Comparison of ENCODE assay signal across 28 mouse cellular contexts in genomic region chr16:87366445-87366844, GRCm38 (mm10). TPM values are rescaled to one million over a fixed set of nuclear protein-coding genes. Genes with fewer than 3 reads are reported as not detected.
DNase-seq lines count a peak whose midpoint lies in the region; ATAC-seq and TF ChIP-seq lines count a peak whose summit lies in the region.
"Had no signal": no experiment of that assay in that cellular context is flagged by ENCODE, and none has a peak within 500 bp of the region (broad histone marks: within the 10 kb centered on the region; RNA-seq: fewer than 3 reads in every experiment).

No protein-coding gene starts in this region.

- no peak overlapping the region for H3K4me2 ChIP-seq in kidney, embryonic 14.5 days (replicated peaks; ENCODE audit: low read depth, low read length)
- no peak overlapping the region for H3K4me2 ChIP-seq in kidney, postnatal 0 days (ENCODE audit: low read length)
- H3K4me2 ChIP-seq: embryonic facial prominence, embryonic 13.5 days; forebrain, embryonic 12.5 days; forebrain, embryonic 15.5 days; heart, embryonic 13.5 days; hindbrain, embryonic 12.5 days; hindbrain, embryonic 15.5 days had no signal

- no peak for TF ChIP-seq CTCF in kidney, postnatal 0 days (IDR thresholded peaks at IDR 0.05; ENCODE audit: low read depth)
- TF ChIP-seq CTCF in Patski (IDR thresholded peaks at IDR 0.05) = no peak

- POLR2A ChIA-PET in Patski (lab: Charles Lee) = interaction anchor here (0.8 kb wide), 1 partner anchor 16 kb away, joined by 3 read pairs; no protein-coding TSS in a partner anchor

- H3K9me3 ChIP-seq in heart, embryonic 10.5 days = no peaks in the 10 kb centered on the region
- H3K9me3 ChIP-seq in kidney, embryonic 14.5 days (ENCODE audit: control insufficient read depth, low read length) = no peaks in the 10 kb centered on the region
- no peaks in the 10 kb centered on the region for H3K9me3 ChIP-seq in kidney, postnatal 0 days (replicated peaks; ENCODE audit: low read length)
- H3K9me3 ChIP-seq: embryonic facial prominence, embryonic 10.5 days; embryonic facial prominence, embryonic 13.5 days; forebrain, embryonic 12.5 days; forebrain, embryonic 15.5 days; G1E; heart, embryonic 13.5 days; hindbrain, embryonic 12.5 days; hindbrain, embryonic 15.5 days had no signal

- peak; percentile 45; the same call in 1 of the 2 replicates for ATAC-seq in kidney, embryonic 14.5 days (ENCODE audit: low FRiP score, low TSS enrichment)
- ATAC-seq in kidney, postnatal 0 days (replicated peaks; ENCODE audit: low FRiP score, low read depth) = peak; percentile 76
- peak; percentile 46 for ATAC-seq in Patski
- ATAC-seq in CD4-positive, CD25-positive, alpha-beta regulatory T cell, adult 4 months = no peak
- ATAC-seq: forebrain, embryonic 15.5 days had no signal

- in situ Hi-C loops in Patski (cut with MboI; ENCODE audit: low pct_unique_long_range_greater_than_20kb) = no loop called here

- WGBS in heart, embryonic 10.5 days = 94% methylated on average over 6 of the region's 6 CpGs
- WGBS in kidney, embryonic 14.5 days = 90% methylated on average over 6 of the region's 6 CpGs
- 81% methylated on average over 6 of the region's 6 CpGs for WGBS in kidney, postnatal 0 days

- H3K9ac ChIP-seq in kidney, embryonic 14.5 days (ENCODE audit: low read depth, low read length) = no peak overlapping the region
- H3K9ac ChIP-seq in kidney, postnatal 0 days (ENCODE audit: low read depth, low read length) = no peak overlapping the region
- H3K9ac ChIP-seq: embryonic facial prominence, embryonic 13.5 days; forebrain, embryonic 12.5 days; forebrain, embryonic 15.5 days; heart, embryonic 13.5 days; hindbrain, embryonic 12.5 days; hindbrain, embryonic 15.5 days had no signal

- CTCF ChIA-PET in Patski (lab: Charles Lee) = no interaction called here

- H3K4me3 ChIP-seq in heart, embryonic 10.5 days = no peak overlapping the region
- no peak overlapping the region for H3K4me3 ChIP-seq in kidney, embryonic 14.5 days (ENCODE audit: low read length)
- H3K4me3 ChIP-seq in kidney, postnatal 0 days (replicated peaks; ENCODE audit: low read depth, low read length) = no peak overlapping the region
- H3K4me3 ChIP-seq: embryonic facial prominence, embryonic 10.5 days; embryonic facial prominence, embryonic 13.5 days; erythroblast, embryonic 14.5 days; forebrain, embryonic 12.5 days; forebrain, embryonic 15.5 days; heart, embryonic 13.5 days; hindbrain, embryonic 12.5 days; hindbrain, embryonic 15.5 days had no signal

- H3K27ac ChIP-seq in heart, embryonic 10.5 days = no peak overlapping the region
- H3K27ac ChIP-seq in kidney, embryonic 14.5 days (ENCODE audit: low read depth, low read length) = 0 out of 2 replicates have a peak overlapping the region, but pooled peaks have one; percentile 65
- H3K27ac ChIP-seq in kidney, postnatal 0 days = peak overlapping the region; percentile 77
- H3K27ac ChIP-seq: embryonic facial prominence, embryonic 10.5 days; embryonic facial prominence, embryonic 13.5 days; forebrain, embryonic 12.5 days; forebrain, embryonic 15.5 days; heart, embryonic 13.5 days; hindbrain, embryonic 12.5 days; hindbrain, embryonic 15.5 days had no signal

- peaks cover 67% of the 10 kb centered on the region for H3K36me3 ChIP-seq in heart, embryonic 10.5 days
- peaks cover 29% of the 10 kb centered on the region for H3K36me3 ChIP-seq in kidney, embryonic 14.5 days (ENCODE audit: control insufficient read depth, insufficient read depth, low read length)
- peaks cover 42% of the 10 kb centered on the region for H3K36me3 ChIP-seq in kidney, postnatal 0 days (ENCODE audit: insufficient read depth, low read length)

- H3K4me1 ChIP-seq in heart, embryonic 10.5 days = 0 out of 2 replicates have a peak, but pooled peaks cover 5% of the 10 kb centered on the region
- H3K4me1 ChIP-seq in kidney, embryonic 14.5 days (ENCODE audit: control insufficient read depth, insufficient read depth, low read length) = no peaks in the 10 kb centered on the region
- no peaks in the 10 kb centered on the region for H3K4me1 ChIP-seq in kidney, postnatal 0 days (replicated peaks; ENCODE audit: insufficient read depth, low read length)
- H3K4me1 ChIP-seq: embryonic facial prominence, embryonic 10.5 days; embryonic facial prominence, embryonic 13.5 days; forebrain, embryonic 12.5 days; forebrain, embryonic 15.5 days; hindbrain, embryonic 12.5 days; hindbrain, embryonic 15.5 days had no signal

- H3K27me3 ChIP-seq in heart, embryonic 10.5 days (ENCODE audit: insufficient read depth, poor library complexity, severe bottlenecking) = no peaks in the 10 kb centered on the region
- no peaks in the 10 kb centered on the region for H3K27me3 ChIP-seq in kidney, embryonic 14.5 days (ENCODE audit: control insufficient read depth, insufficient read depth, low read length)
- H3K27me3 ChIP-seq in kidney, postnatal 0 days (ENCODE audit: insufficient read depth, low read length) = no peaks in the 10 kb centered on the region
- H3K27me3 ChIP-seq in Patski = no peaks in the 10 kb centered on the region
- H3K27me3 ChIP-seq: CH12.LX; embryonic facial prominence, embryonic 13.5 days; forebrain, embryonic 12.5 days; forebrain, embryonic 15.5 days; heart, embryonic 13.5 days; hindbrain, embryonic 12.5 days; hindbrain, embryonic 15.5 days had no signal

- DNase-seq in heart, embryonic 10.5 days (ENCODE audit: low spot score) = peak; percentile 2
- DNase-seq in heart, postnatal 4 days = no peak
- no peak for DNase-seq in kidney, adult 11 months
- DNase-seq in kidney, postnatal 0 days (ENCODE audit: low spot score) = no peak
- DNase-seq in kidney, postnatal 36 days = no peak
- no peak for DNase-seq in Patski (ENCODE audit: low read depth, low spot score)
- DNase-seq: adrenal gland, adult 2 months; adrenal gland, postnatal 14 days; cerebellum, adult 11 months; cerebellum, adult 2 months; cerebellum, adult 9-11 months; cerebellum, postnatal 25 days; embryo, embryonic 11 days; gastrocnemius, postnatal 25 days; heart, adult 18-20 months; heart, postnatal 14 days had no signal

RNA-seq across cellular contexts. Expression of gene N6amt1, which starts 12.5 kb away (rescaled TPM):
- 21.9 and 22.6 TPM in 2 replicates for polyA plus RNA-seq in heart, embryonic 10.5 days (2016; fragmentation: Nextera tagmentation; extraction: Ambion mirVana)
- total RNA-seq in heart, postnatal 4 days (2021) = 10 to 100 TPM; 29.1 to 31.5 TPM
- polyA plus RNA-seq in kidney, embryonic 14.5 days (2014; fragmentation: Nextera tagmentation; extraction: Ambion mirVana) = 37.7 and 38.3 TPM in 2 replicates
- polyA plus RNA-seq in kidney, postnatal 0 days (2015; fragmentation: Nextera tagmentation; extraction: Ambion mirVana) = 27.2 and 30.6 TPM in 2 replicates
- 19.9 TPM for polyA plus RNA-seq in Patski (2021)
- 10 to 100 TPM; 19.8 to 21.9 TPM for polyA plus RNA-seq in CD4-positive, CD25-positive, alpha-beta regulatory T cell, adult 4 months (2017; shearing (Covaris generic))
